Mouse (Mus musculus) CH12F3 (cell line): Measurements from ENCODE around the gene Osbpl6.

Source experiments
- in situ Hi-C: fragments of 300-500 bp; cut with MboI; formaldehyde crosslinking; loops from 2 replicates; pipeline ENCODE4 v1.14.3; 2020; ENCODE audit warnings: low sequenced_read_pairs

Osbpl6 gene

GRCm38 (mm10) chr2:76492224-76492623 lies 85.9 kb downstream of the Osbpl6 start:
- in situ Hi-C loops: no loop called here

GRCm38 (mm10) chr2:76496006-76496748 lies 89.9 kb downstream of the Osbpl6 start:
- in situ Hi-C loops: no loop called here

- in situ Hi-C loops: no loop called here
These were observed 90.4 kb downstream of the Osbpl6 start for GRCm38 (mm10) chr2:76496749-76497140.

GRCm38 (mm10) chr2:76498891-76499290 lies 92.6 kb downstream of the Osbpl6 start:
- in situ Hi-C loops: no loop called here

- in situ Hi-C loops: no loop called here
These were observed 98.0 kb downstream of the Osbpl6 start for GRCm38 (mm10) chr2:76504122-76504839.

- in situ Hi-C loops: no loop called here
These were observed 98.7 kb downstream of the Osbpl6 start for GRCm38 (mm10) chr2:76504989-76505388.

- in situ Hi-C loops: no loop called here
These were observed 105.0 kb downstream of the Osbpl6 start for GRCm38 (mm10) chr2:76511281-76511721.

GRCm38 (mm10) chr2:76512133-76512532 lies 105.8 kb downstream of the Osbpl6 start:
- in situ Hi-C loops: no loop called here

GRCm38 (mm10) chr2:76512888-76513287 lies 106.6 kb downstream of the Osbpl6 start:
- in situ Hi-C loops: no loop called here

GRCm38 (mm10) chr2:76513296-76513695 lies 107.0 kb downstream of the Osbpl6 start:
- in situ Hi-C loops: no loop called here

GRCm38 (mm10) chr2:76517471-76517870 lies 111.2 kb downstream of the Osbpl6 start:
- in situ Hi-C loops: no loop called here

- in situ Hi-C loops: no loop called here
These were observed 112.2 kb downstream of the Osbpl6 start for GRCm38 (mm10) chr2:76518407-76519063.

- in situ Hi-C loops: no loop called here
These were observed 115.3 kb downstream of the Osbpl6 start for GRCm38 (mm10) chr2:76521585-76521984.

- in situ Hi-C loops: no loop called here
These were observed 118.1 kb downstream of the Osbpl6 start for GRCm38 (mm10) chr2:76524451-76524850.

- in situ Hi-C loops: no loop called here
These were observed 119.3 kb downstream of the Osbpl6 start for GRCm38 (mm10) chr2:76525645-76526044.

- in situ Hi-C loops: no loop called here
These were observed 126.3 kb downstream of the Osbpl6 start for GRCm38 (mm10) chr2:76532490-76533126.

GRCm38 (mm10) chr2:76534932-76535331 lies 128.6 kb downstream of the Osbpl6 start:
- in situ Hi-C loops: no loop called here

- in situ Hi-C loops: no loop called here
These were observed 135.6 kb downstream of the Osbpl6 start for GRCm38 (mm10) chr2:76541900-76542299.

GRCm38 (mm10) chr2:76542921-76543320 lies 136.6 kb downstream of the Osbpl6 start:
- in situ Hi-C loops: no loop called here

- in situ Hi-C loops: no loop called here
These were observed 139.2 kb downstream of the Osbpl6 start for GRCm38 (mm10) chr2:76545539-76545938.

- in situ Hi-C loops: no loop called here
These were observed 141.9 kb downstream of the Osbpl6 start for GRCm38 (mm10) chr2:76548171-76548570.
